Mouse (Mus musculus) lung, postnatal 0 days (tissue): ENCODE data around the gene Mrpl4.

Source experiments
- CTCF ChIP-seq: IDR thresholded peaks from 2 replicates; pipeline ENCODE4 v1.5.1; 2016; ENCODE audit warnings: antibody characterized with exemption, mild to moderate bottlenecking
- EP300 ChIP-seq: IDR thresholded peaks from 2 replicates; pipeline ENCODE4 v1.6.1; 2016; ENCODE audit warnings: antibody characterized with exemption, mild to moderate bottlenecking, control low read depth

DNA sequence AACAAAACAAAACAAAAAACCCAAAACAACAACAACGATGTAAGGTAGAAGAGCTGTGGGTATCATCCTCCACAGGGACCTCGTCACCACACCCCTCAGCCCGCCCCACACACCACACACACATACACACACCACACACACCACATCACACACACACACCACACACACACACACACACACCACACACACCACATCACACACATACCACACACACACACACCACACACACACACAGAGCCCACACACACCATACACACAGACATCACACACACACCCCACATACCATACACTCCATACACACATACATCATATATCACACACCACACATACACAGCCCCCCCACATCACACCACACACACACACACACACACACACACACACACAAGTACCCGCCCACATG is 11.0 kb upstream of the Mrpl4 start:
- TF ChIP-seq CTCF (no peak), EP300 (no peak)
